In the genomic region with DNA sequence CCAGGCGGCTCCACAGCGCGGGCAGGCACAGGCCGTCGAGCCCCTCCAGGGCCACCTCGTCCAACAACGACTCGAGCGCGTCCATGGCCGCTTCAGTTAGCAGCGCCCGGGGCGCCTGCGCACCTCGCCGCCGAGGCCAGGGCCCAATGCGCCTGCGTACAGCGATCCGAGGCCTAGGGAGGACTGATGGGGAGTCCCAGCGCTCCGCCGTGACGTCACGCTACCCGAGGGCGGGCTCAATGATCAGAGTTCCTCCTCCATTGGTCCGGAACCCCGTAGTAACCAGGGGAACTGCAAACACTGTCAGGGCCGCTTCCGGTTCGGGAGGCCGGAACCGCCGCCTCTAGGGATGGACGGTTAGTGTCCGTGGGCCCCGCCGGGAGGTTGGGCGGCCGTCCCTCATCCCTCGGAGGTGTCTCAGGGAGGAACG, we compare ENCODE assay signal across 8 mouse cellular contexts. TPM values are rescaled to one million over a fixed set of nuclear protein-coding genes. Genes with fewer than 3 reads are reported as not detected.
A peak's percentile ranks its signal among the peaks of the same experiment; 100 is the strongest.
DNase-seq lines count a peak whose midpoint lies in the region; ATAC-seq and TF ChIP-seq lines count a peak whose summit lies in the region.

A gene (minus strand): TSS at position 188 of the 430 bp plus-strand sequence.
A gene (plus strand): TSS at position 296 of the 430 bp plus-strand sequence.

- no peaks in the 10 kb centered on the region for H3K9me3 ChIP-seq in embryonic facial prominence, embryonic 15.5 days (replicated peaks)
- H3K9me3 ChIP-seq in limb, embryonic 14.5 days (ENCODE audit: control insufficient read depth, low read length), result no peaks in the 10 kb centered on the region
- no peaks in the 10 kb centered on the region for H3K9me3 ChIP-seq in midbrain, postnatal 0 days (ENCODE audit: low read length)

- no peak for TF ChIP-seq CTCF in bone marrow, adult 2 months (IDR thresholded peaks at IDR 0.05; ENCODE audit: control insufficient read depth, insufficient read depth, low read length)
- no peak for TF ChIP-seq CTCF in midbrain, postnatal 0 days (IDR thresholded peaks at IDR 0.05)

- H3K36me3 ChIP-seq in embryonic facial prominence, embryonic 15.5 days, result peaks cover 15% of the 10 kb centered on the region
- H3K36me3 ChIP-seq in limb, embryonic 14.5 days (ENCODE audit: control insufficient read depth, insufficient read depth, low read length), result peaks cover 30% of the 10 kb centered on the region
- H3K36me3 ChIP-seq in midbrain, postnatal 0 days (ENCODE audit: insufficient read depth, low read length), result peaks cover 10% of the 10 kb centered on the region

- H3K4me2 ChIP-seq in embryonic facial prominence, embryonic 15.5 days (replicated peaks), result peak within 1 kb of the TSS; percentile 67
- peak within 1 kb of the TSS; percentile 82 for H3K4me2 ChIP-seq in limb, embryonic 14.5 days (replicated peaks; ENCODE audit: low read depth, low read length, severe bottlenecking)
- peak within 1 kb of the TSS; percentile 62 for H3K4me2 ChIP-seq in midbrain, postnatal 0 days (ENCODE audit: low read depth, low read length, poor library complexity, severe bottlenecking)

- H3K4me3 ChIP-seq in bone marrow, adult 2 months (replicated peaks; ENCODE audit: control insufficient read depth, low read depth, low read length), result peak within 1 kb of the TSS; percentile 99
- H3K4me3 ChIP-seq in embryonic facial prominence, embryonic 15.5 days (replicated peaks), result peak within 1 kb of the TSS; percentile 96
- peak within 1 kb of the TSS; percentile 78 for H3K4me3 ChIP-seq in limb, embryonic 14.5 days (replicated peaks; ENCODE audit: low read length)
- H3K4me3 ChIP-seq in midbrain, postnatal 0 days (ENCODE audit: low read depth, low read length), result peak within 1 kb of the TSS; percentile 79

- H3K27ac ChIP-seq in bone marrow, adult 2 months (ENCODE audit: control insufficient read depth, insufficient read depth, low read depth, low read length, poor library complexity), result peak within 1 kb of the TSS; percentile 87
- H3K27ac ChIP-seq in embryonic facial prominence, embryonic 15.5 days (replicated peaks), result peak within 1 kb of the TSS; percentile 93
- H3K27ac ChIP-seq in limb, embryonic 14.5 days (replicated peaks; ENCODE audit: low read depth, low read length), result peak within 1 kb of the TSS; percentile 94
- H3K27ac ChIP-seq in midbrain, postnatal 0 days (ENCODE audit: low read depth, low read length), result peak within 1 kb of the TSS; percentile 74

- H3K9ac ChIP-seq in embryonic facial prominence, embryonic 15.5 days, result peak within 1 kb of the TSS; percentile 89
- peak within 1 kb of the TSS; percentile 89 for H3K9ac ChIP-seq in limb, embryonic 14.5 days (ENCODE audit: low read depth, low read length, severe bottlenecking)
- peak within 1 kb of the TSS; percentile 73 for H3K9ac ChIP-seq in midbrain, postnatal 0 days (replicated peaks; ENCODE audit: low read length, poor library complexity, severe bottlenecking)

- peak; percentile 70; the same call in 1 of the 2 replicates for TF ChIP-seq POLR2A in bone marrow, adult 2 months (IDR thresholded peaks at IDR 0.05; ENCODE audit: borderline replicate concordance, control insufficient read depth, low read depth, low read length)
- peak; percentile 90; the same call in 1 of the 2 replicates for TF ChIP-seq POLR2A in limb, embryonic 14.5 days (IDR thresholded peaks at IDR 0.05; ENCODE audit: borderline replicate concordance, extremely low read depth, insufficient read depth, insufficient read length)

- H3K27me3 ChIP-seq in embryonic facial prominence, embryonic 15.5 days, result no peaks in the 10 kb centered on the region
- no peaks in the 10 kb centered on the region for H3K27me3 ChIP-seq in limb, embryonic 14.5 days (ENCODE audit: control insufficient read depth, insufficient read depth, low read length)
- H3K27me3 ChIP-seq in midbrain, postnatal 0 days (ENCODE audit: insufficient read depth, low read length), result no peaks in the 10 kb centered on the region

- ATAC-seq in embryonic facial prominence, embryonic 15.5 days (ENCODE audit: insufficient number of reproducible peaks, low FRiP score, low TSS enrichment, low read depth), result peak; percentile 97
- ATAC-seq in limb, embryonic 14.5 days (ENCODE audit: low FRiP score, low read depth), result peak; percentile 99
- peak; percentile 99 for ATAC-seq in midbrain, postnatal 0 days (ENCODE audit: low FRiP score)

- peak; percentile 99 for DNase-seq in 416B (ENCODE audit: low read depth)
- peak; percentile 100 for DNase-seq in heart, adult 8-10 months (ENCODE audit: low spot score)
- DNase-seq in kidney, adult 9 months, result peak; percentile 100
- peak; percentile 100 for DNase-seq in limb, embryonic 14.5 days (ENCODE audit: low spot score)
- peak; percentile 100 for DNase-seq in midbrain, postnatal 0 days (ENCODE audit: low spot score)
- peak; percentile 99 to 100 for DNase-seq in spleen, postnatal 14 days (ENCODE audit: low spot score in 2 of 2)

- WGBS in bone marrow, adult 2 months, result under 1% methylated on average over 45 of the region's 45 CpGs
- WGBS in embryonic facial prominence, embryonic 15.5 days, result 0% methylated on average over 45 of the region's 45 CpGs
- WGBS in limb, embryonic 14.5 days, result 2% methylated on average over 44 of the region's 45 CpGs
- under 1% methylated on average over 44 of the region's 45 CpGs for WGBS in midbrain, postnatal 0 days

- H3K4me1 ChIP-seq in bone marrow, adult 2 months (ENCODE audit: control insufficient read depth, insufficient read depth, low read length), result peaks cover 3% of the 10 kb centered on the region; the same call in 1 of the 2 replicates
- H3K4me1 ChIP-seq in embryonic facial prominence, embryonic 15.5 days, result peaks cover 30% of the 10 kb centered on the region
- H3K4me1 ChIP-seq in limb, embryonic 14.5 days (ENCODE audit: control insufficient read depth, insufficient read depth, low read length), result peaks cover 32% of the 10 kb centered on the region
- peaks cover 19% of the 10 kb centered on the region; the same call in 1 of the 2 replicates for H3K4me1 ChIP-seq in midbrain, postnatal 0 days (ENCODE audit: insufficient read depth, low read length)

RNA-seq across cellular contexts. Expression of the first gene that starts in this region (rescaled TPM):
- 9.1 and 17.6 TPM in 2 replicates for polyA plus RNA-seq in bone marrow, adult 2 months (2011; ENCODE audit: insufficient read depth, insufficient read length, low replicate concordance, missing spikeins)
- polyA plus RNA-seq in embryonic facial prominence, embryonic 15.5 days (2015; fragmentation: Nextera tagmentation; extraction: Ambion mirVana), result 26.0 and 26.5 TPM in 2 replicates
- total RNA-seq in heart, adult 8-10 months (2022), result 10 to 100 TPM; 49.7 to 57.7 (median 54.7) TPM
- 40.7 and 55.1 TPM in 2 replicates for polyA plus RNA-seq in limb, embryonic 14.5 days (2012; rRNA removed)
- 27.9 and 33.0 TPM in 2 replicates for polyA plus RNA-seq in limb, embryonic 14.5 days (2014; fragmentation: Nextera tagmentation; extraction: Ambion mirVana)
- total RNA-seq in midbrain, postnatal 0 days (2014; rRNA removed), result 72.0 and 80.4 TPM in 2 replicates
- 18.1 and 20.9 TPM in 2 replicates for polyA plus RNA-seq in midbrain, postnatal 0 days (2015; fragmentation: Nextera tagmentation; extraction: Ambion mirVana)

RNA-seq across cellular contexts. Expression of the second gene that starts in this region (rescaled TPM):
- 4.0 and 9.2 TPM in 2 replicates for polyA plus RNA-seq in bone marrow, adult 2 months (2011; ENCODE audit: insufficient read depth, insufficient read length, low replicate concordance, missing spikeins)
- 10.9 and 11.7 TPM in 2 replicates for polyA plus RNA-seq in embryonic facial prominence, embryonic 15.5 days (2015; fragmentation: Nextera tagmentation; extraction: Ambion mirVana)
- 10 to 100 TPM in 1 of 4 experiments, 1 to 10 TPM in 3; 8.9 to 12.0 (median 9.4) TPM for total RNA-seq in heart, adult 8-10 months (2022)
- 18.9 and 21.3 TPM in 2 replicates for polyA plus RNA-seq in limb, embryonic 14.5 days (2012; rRNA removed)
- polyA plus RNA-seq in limb, embryonic 14.5 days (2014; fragmentation: Nextera tagmentation; extraction: Ambion mirVana), result 8.8 and 10.0 TPM in 2 replicates
- total RNA-seq in midbrain, postnatal 0 days (2014; rRNA removed), result 16.9 and 21.7 TPM in 2 replicates
- polyA plus RNA-seq in midbrain, postnatal 0 days (2015; fragmentation: Nextera tagmentation; extraction: Ambion mirVana), result 3.5 and 4.3 TPM in 2 replicates

Comparison
In these comparisons a context has a peak if more than half of its experiments do, and no peak if none do; other contexts are left out.
1. Peak in every context shown above with its lines: DNase-seq, ATAC-seq, H3K4me3 ChIP-seq and H3K27ac ChIP-seq.